Mouse (Mus musculus): ENCODE results near the gene Hist1h3c.

DNA sequence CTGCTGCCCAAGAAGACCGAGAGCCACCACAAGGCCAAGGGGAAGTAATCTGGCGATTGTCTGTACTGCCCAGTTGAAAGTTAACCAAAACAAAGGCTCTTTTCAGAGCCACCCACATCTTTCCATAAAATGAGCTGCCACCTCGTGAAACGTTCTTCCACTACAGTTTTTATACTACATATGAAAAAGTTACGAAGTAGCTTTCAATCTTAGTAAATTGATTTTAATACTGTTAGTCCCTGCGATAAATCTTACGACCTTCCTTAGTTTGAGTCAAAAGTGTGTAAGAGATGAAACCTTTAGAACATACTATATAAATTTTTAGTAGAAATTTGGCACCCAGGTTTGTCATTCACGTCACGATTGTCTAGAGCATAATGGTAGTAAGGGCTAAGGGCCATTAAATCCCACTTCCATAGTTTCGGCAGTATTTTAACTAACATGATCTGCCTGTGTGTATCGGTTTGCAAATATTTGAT, 6.1 kb upstream of the Hist1h3c start:
- no peak for TF ChIP-seq POLR2A (IDR thresholded peaks at IDR 0.05; ENCODE audit: extremely low read depth, insufficient read depth, low read length)
- no peak for TF ChIP-seq CTCF (IDR thresholded peaks at IDR 0.05; ENCODE audit: extremely low read depth, insufficient read depth, low read length)

Data from cortical plate, adult 2 months (tissue).